Mouse (Mus musculus): ENCODE data around the gene Cyp4a29.
"Not testable (repeated sequence)": the region's sequence is repeated elsewhere in the genome, so short reads cannot be mapped to it uniquely, and the experiment has no call there.

Cyp4a29 gene

DNA sequence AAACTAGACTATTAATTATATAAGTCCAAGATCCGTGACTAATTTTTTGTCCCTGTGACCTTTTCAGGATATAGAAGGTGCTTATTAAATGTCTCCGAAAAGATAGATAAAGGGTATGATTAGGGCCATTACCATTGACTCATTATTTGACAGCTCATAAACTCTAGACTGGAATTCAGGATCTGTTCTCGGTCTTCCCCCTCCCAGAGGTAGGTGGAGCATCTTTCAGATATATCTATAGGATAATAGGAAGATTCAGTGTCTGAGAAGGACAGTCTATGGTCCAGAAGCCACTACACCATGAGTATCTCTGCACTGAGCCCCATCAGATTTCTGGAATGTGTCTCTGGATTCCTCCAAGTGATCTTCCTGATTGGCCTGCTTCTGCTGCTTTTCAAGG is at the start of gene Cyp4a29:
Gene Cyp4a29 (plus strand): TSS at position 301 of the 400 bp plus-strand sequence.
- DNase-seq (ENCODE audit: low spot score in 2 of 2), result no peak

DNA sequence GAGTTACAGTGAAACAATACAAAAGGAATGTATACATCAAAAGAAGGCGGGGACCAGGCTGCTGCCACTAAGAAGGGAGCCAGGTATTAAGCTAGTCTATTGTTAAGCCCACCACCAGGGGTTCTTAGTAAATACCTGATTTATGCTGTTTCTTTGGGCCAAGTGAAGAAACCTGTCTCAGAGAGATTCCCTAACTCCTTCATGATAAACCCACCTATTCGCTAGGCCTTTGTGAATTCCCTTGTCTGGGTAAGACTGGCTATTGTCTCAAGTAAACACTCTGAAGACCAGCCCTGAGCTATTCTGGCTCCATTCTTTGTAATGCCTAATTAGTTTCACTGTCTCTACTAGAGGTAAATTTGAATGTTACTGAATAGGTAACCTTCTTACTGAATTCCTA is 9.0 kb upstream of the Cyp4a29 start:
- DNase-seq (ENCODE audit: low spot score in 2 of 2), result not testable (repeated sequence)

DNA sequence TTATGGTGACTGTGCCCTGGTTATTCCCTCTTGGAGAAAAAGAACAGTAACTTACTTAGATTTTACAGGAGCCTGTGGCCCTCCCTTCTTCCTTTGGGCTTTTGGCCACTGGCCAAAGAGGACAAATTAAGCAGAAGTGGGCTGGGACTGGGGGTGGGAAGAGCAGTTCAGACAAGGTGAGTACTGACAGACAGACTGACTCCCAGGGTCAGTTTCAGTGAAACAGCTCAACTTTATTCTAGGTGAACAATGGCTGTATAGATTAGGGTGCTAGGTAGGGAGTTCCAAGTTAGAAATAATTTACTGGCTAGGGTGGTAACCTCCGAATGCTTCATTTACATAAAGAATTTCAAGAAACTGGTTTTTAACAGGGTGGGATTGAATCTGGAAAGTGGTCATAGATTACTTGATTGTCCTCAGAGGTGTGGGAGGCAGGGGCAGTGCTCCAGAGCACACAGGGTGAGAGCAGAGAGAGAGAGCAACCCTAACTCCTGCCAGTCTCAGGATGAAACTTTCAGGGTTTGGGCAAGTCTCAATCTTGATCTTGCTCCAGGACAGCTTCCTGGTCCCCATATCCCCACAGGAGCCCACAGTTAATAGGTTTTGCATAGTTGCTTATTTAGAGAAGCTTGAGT is 5.3 kb upstream of the Cyp4a29 start:
- DNase-seq (ENCODE audit: low spot score in 2 of 2), result no peak

DNA sequence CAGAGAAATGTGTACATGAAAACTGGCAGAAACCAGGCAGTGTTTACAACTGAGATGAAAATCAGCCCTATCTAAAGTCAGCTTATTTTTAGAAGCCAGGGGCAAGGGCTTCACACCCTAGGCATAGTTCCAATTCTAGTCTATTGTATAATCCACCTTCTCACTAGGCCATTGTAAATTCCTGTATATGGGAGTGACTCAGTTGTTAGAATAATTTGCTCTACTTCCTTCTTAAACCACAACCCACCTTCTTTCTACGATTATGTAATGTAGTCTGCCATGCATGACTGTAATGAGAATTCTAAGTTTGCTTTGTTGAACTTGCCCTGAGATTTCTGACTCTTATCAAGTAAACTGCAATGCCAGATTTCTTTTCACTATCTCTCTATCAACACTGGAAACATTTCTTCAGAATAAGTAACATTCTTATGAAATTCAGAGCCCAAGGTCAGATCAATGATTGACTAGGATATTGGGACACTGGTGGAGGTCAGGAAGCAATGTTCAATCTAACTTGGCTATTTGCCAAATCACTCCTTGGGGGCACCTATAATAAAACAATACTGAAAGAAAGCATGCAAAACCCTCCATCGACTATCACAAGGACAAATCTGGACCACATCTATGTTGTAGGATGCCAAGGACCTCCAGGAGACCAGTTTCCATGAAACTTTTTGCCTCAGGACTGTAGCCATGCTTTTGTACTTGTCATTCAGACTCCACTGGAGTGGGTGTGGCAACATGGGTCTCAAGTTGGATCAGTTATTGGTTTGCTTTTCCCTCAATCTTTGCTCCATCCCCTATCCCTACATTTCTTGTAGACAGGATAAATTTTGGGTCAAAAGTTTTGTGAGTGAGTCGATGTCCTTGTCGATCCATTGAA is 23.0 kb downstream of the Cyp4a29 start:
- not testable (repeated sequence) for DNase-seq (ENCODE audit: low spot score in 2 of 2)

DNA sequence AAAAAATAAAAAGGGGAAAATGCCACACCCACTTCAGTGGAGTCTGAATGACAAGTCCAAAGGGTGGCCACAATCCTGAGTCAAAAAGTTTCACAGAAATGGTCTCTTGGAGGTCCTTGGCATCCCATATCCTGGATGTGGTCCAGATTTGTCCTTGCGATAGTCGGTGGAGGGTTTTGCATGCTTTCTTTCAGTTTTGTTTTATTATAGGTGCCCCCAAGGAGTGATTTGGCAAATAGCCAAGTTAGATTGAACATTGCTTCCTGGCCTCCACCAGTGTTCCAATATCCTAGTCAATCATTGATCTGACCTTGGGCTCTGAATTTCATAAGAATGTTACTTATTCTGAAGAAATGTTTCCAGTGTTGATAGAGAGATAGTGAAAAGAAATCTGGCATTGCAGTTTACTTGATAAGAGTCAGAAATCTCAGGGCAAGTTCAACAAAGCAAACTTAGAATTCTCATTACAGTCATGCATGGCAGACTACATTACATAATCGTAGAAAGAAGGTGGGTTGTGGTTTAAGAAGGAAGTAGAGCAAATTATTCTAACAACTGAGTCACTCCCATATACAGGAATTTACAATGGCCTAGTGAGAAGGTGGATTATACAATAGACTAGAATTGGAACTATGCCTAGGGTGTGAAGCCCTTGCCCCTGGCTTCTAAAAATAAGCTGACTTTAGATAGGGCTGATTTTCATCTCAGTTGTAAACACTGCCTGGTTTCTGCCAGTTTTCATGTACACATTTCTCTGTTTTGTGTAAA is 36.5 kb downstream of the Cyp4a29 start:
- DNase-seq (ENCODE audit: low spot score in 2 of 2), result not testable (repeated sequence)

DNA sequence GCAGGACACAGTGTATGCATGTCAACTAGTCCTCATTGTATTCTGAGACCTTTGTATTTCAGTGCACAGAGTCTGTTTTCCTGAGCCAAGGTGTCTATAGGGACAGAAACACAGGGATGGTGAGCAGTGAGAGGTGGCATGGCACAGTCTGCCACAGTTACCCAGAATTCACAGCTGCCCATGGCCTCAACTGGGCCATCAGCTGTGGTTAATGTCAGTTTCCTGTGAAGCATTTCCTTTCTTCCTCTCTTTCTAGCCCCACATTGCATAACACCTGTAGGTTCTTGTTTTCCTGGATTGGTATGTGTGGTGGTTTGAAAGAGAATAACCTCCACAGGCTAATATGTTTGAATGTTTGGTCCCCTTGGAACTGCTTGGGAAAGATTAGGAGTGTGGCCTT is 38.5 kb downstream of the Cyp4a29 start:
- DNase-seq (ENCODE audit: low spot score in 2 of 2), result no peak

GRCm38 (mm10) chr4:115280779-115281178 is 38.9 kb downstream of the Cyp4a29 start:
- not testable (repeated sequence) for DNase-seq (ENCODE audit: low spot score in 2 of 2)

DNA sequence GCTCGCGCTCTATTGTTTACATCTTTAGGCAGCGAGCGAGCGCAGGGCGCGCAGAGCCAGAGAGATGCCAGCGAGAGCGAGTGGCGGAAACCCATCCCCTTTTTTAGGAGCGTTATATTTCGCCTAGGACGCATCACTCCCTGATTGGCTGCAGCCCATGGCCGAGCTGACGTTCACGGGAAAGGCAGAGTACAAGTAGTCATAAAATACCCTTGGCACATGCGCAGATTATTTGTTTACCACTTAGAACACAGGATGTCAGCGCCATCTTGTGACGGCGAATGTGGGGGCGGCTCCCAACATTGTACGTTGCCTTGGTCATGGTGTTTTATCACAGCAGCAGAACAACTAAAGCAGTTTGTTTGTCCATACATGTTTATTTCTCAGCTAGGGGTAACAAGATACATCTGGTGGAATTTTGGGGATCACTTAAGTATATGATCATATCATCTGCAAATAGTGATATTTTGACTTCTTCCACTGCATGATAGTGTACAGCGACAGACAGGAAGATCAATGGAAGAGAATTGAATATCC is 39.4 kb downstream of the Cyp4a29 start:
- not testable (repeated sequence) for DNase-seq (ENCODE audit: low spot score in 2 of 2)

DNA sequence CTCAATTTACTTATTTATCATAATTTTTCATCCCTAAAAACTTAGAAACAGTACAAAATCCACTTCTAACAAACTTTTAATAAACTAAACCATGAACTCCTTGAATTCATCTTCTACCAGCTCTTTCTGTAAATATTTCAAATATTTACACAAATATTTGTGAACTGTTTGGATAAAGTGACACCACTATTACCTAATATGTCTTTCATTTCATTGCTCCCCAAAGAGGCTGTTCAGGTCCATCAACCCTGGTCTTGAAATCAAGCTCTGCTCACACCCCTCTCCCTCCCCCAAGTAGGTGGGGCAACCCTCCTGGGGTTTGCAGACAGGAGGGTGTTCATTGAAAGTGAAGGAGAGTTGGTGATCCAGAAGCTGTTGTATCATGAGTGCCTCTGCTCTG is 56.9 kb downstream of the Cyp4a29 start, which contains the start of gene Cyp4a12a:
Gene Cyp4a12a (plus strand): TSS at position 301 of the 400 bp plus-strand sequence.
- not testable (repeated sequence) for DNase-seq (ENCODE audit: low spot score in 2 of 2)
